Mouse (Mus musculus) liver, postnatal 0 days (tissue): ENCODE results near the gene Pilra. TPM values are rescaled to one million over a fixed set of nuclear protein-coding genes. Genes with fewer than 3 reads are reported as not detected.

Experiments
- ATAC-seq: fragments of 200-750 bp; cut with Nextera tagmentation; 2 replicates; pipeline ENCODE4 v1.8.0; 2017; ENCODE audit warnings: mild to moderate bottlenecking, moderate library complexity
- DNase-seq: peaks from one replicate; pipeline ENCODE4 v3.0.0-alpha.2; 2016
- H3K27ac ChIP-seq: fragments of 300-500 bp; sonication (generic); 2 replicates; pipeline ENCODE4 v1.5.1; 2014; ENCODE audit warnings: antibody characterized with exemption, moderate library complexity, mild to moderate bottlenecking, low read depth
- H3K27me3 ChIP-seq: fragments of 300-500 bp; sonication (generic); 2 replicates; pipeline ENCODE4 v1.6.1; 2014; ENCODE audit warnings: low read length, control low read depth, mixed read lengths; ENCODE audit not compliant: insufficient read depth
- H3K36me3 ChIP-seq: fragments of 300-500 bp; sonication (generic); replicated peaks from 2 replicates; pipeline ENCODE4 v1.6.1; 2014; ENCODE audit warnings: mild to moderate bottlenecking, control low read depth, low read length, moderate library complexity, mixed read lengths; ENCODE audit not compliant: insufficient read depth
- H3K4me1 ChIP-seq: fragments of 300-500 bp; sonication (generic); 2 replicates; pipeline ENCODE4 v1.6.1; 2014; ENCODE audit warnings: antibody characterized with exemption, mild to moderate bottlenecking, control low read depth; ENCODE audit not compliant: insufficient read depth
- H3K4me2 ChIP-seq: fragments of 300-500 bp; sonication (generic); 2 replicates; pipeline ENCODE4 v1.6.1; 2014; ENCODE audit warnings: low read depth, mild to moderate bottlenecking, low read length, moderate library complexity, mixed read lengths
- H3K4me3 ChIP-seq: fragments of 300-500 bp; sonication (generic); 2 replicates; pipeline ENCODE4 v1.5.1; 2014; ENCODE audit warnings: low read depth, low read length
- H3K9ac ChIP-seq: fragments of 300-500 bp; sonication (generic); replicated peaks from 2 replicates; pipeline ENCODE4 v1.6.1; 2014; ENCODE audit warnings: mild to moderate bottlenecking, moderate library complexity
- H3K9me3 ChIP-seq: fragments of 300-500 bp; sonication (generic); 2 replicates; pipeline ENCODE4 v1.6.1; 2016; ENCODE audit warnings: mild to moderate bottlenecking, control low read depth, low read length, mixed read lengths
- CTCF ChIP-seq: sonication (generic); IDR thresholded peaks from 2 replicates; pipeline ENCODE4 v1.5.1; 2016; ENCODE audit warnings: antibody characterized with exemption, low read depth
- EP300 ChIP-seq: IDR thresholded peaks from 2 replicates; pipeline ENCODE4 v1.6.1; 2016; ENCODE audit warnings: antibody characterized with exemption, low read depth, mild to moderate bottlenecking
- WGBS: fragments of 180-500 bp; shearing (Covaris S2); extraction: QIAGEN DNeasy Blood & Tissue Kit; methylation state at CpG from one replicate; pipeline ENCODE4 v1.1.7; 2014; ENCODE audit not compliant: insufficient replicate concordance; 5-methylcytosine and 5-hydroxymethylcytosine counted together
- polyA plus RNA-seq: library from polyadenylated mRNA; unstranded; fragments of >200 nt; fragmentation: Nextera tagmentation; extraction: Ambion mirVana; gene quantifications from 2 replicates; pipeline ENCODE4 v1.2.1, GENCODE M21; 2015

Gene Pilra
- polyA plus RNA-seq, 1 experiment from 2014 or later: 12.1 TPM

GRCm38 (mm10) chr5:137787151-137787928 is 48.7 kb downstream of the Pilra start, which contains the start of the genes Mepce and Zcwpw1:
Gene Mepce (minus strand): TSS chr5:137787655.
Gene Zcwpw1 (plus strand): TSS chr5:137787798.
- H3K27me3 ChIP-seq: no peaks in the 10 kb centered on the region
- H3K36me3 ChIP-seq: peaks cover 22% of the 10 kb centered on the region
- no peaks in the 10 kb centered on the region for H3K9me3 ChIP-seq
- WGBS: 2% methylated on average over 48 of the region's 48 CpGs
- peak within 1 kb of the TSS; percentile 73 for H3K4me3 ChIP-seq
- peaks cover 23% of the 10 kb centered on the region for H3K4me1 ChIP-seq
- peak within 1 kb of the TSS; percentile 83 for H3K4me2 ChIP-seq
- peak; percentile 65 for ATAC-seq
- H3K9ac ChIP-seq: peak within 1 kb of the TSS; percentile 83
- peak within 1 kb of the TSS; percentile 100 for H3K27ac ChIP-seq
- peak; percentile 93 for TF ChIP-seq CTCF
- TF ChIP-seq EP300: peak; percentile 46; the same call in 1 of the 2 replicates
- peak; percentile 95 for DNase-seq

DNA sequence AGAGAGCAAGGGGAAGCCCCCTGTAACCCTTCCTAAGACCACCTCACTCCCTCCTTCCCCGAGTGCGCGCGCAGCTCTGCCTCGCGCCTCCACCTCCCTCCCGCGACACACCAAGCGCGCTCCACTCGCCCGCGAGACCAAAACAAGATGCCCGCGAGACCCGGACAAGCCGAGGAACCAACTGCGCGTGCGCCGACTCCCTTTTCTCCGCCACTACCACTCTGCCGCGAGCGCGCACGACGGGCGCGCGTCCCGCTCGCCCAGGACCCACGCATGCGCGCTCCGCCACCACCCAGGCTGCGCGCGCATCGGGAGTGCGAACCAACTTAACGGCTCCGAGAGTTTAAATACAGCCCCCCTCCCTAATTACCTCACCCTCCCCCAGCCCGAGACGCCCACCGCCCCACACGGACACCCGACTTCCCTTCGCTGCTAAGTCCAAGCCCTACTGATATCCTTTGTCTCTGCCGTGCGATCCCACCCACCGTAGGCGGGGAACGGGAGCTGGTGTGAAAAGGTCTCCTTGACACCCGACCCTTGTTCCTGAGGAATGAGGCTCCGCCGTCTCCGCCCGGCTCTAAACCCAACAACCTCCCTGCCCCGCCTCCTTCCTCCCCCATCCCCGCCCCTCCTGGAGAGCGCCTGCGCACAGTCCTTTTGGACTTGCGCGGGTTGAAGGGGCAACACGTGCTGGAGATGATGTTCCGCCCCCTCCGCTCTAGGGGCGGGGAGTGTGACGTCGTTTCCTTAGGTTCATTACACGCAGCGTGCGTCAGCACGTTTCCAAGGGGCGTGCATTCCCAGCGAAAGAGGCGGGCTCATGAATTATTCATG is 49.8 kb downstream of the Pilra start:
- TF ChIP-seq EP300: peak; percentile 6
- no peak for TF ChIP-seq CTCF
- under 1% methylated on average over 77 of the region's 79 CpGs for WGBS
- Histone ChIP-seq H3K9ac (peak overlapping the region; percentile 83), H3K4me2 (peak overlapping the region; percentile 83), H3K4me1 (peaks cover 23% of the 10 kb centered on the region), H3K27me3 (no peaks in the 10 kb centered on the region), H3K9me3 (no peaks in the 10 kb centered on the region), H3K27ac (peak overlapping the region; percentile 100), H3K4me3 (peak overlapping the region; percentile 73), H3K36me3 (peaks cover 32% of the 10 kb centered on the region)
- ATAC-seq: peak; percentile 86
- peak; percentile 99 for DNase-seq

DNA sequence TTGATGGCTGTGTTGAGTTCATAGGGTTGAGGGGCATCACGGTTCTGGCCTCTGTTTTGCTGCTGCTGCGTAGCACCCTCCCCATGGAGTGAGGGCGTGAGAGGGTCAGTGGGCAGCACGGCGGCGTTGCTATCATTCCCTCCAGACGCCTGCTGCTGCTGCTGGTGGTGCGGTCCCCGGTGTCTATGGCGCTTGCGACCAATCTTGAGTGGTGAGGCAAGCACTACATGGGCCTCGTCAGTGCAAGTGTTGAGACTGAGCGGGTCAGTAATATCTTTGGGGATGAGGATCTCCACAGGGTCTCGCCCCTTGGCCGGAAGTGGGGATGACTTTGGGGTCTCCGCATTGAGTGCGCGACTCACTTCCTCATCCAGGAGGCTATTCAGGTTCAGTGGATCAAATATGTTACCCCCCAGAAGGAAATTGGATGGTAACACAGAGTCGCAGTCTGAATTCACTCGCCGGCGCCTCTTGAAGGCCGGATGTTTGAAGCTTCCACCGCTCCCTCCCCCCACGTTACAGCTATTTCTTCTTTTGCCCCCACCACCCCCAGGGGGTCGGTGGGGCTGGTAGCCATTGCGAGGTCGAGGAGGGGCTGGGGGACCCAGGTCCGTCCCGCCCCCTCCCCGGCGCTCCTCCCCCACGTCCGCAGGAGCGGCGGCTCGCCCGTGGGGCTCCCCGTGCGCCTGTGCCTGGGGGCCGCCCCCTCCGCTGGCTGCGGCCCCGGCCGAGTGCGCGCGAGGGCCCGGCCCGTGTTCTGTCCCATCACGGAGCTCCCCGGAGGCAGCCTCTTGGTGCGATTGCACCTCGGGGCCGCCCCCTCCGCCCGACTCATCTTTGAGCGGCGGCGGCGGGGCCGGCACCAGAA is 50.7 kb downstream of the Pilra start:
- H3K4me1 ChIP-seq: peaks cover 24% of the 10 kb centered on the region
- no peaks in the 10 kb centered on the region for H3K27me3 ChIP-seq
- H3K27ac ChIP-seq: peak overlapping the region; percentile 100
- TF ChIP-seq CTCF: no peak
- H3K4me3 ChIP-seq: peak overlapping the region; percentile 73
- 2% methylated on average over 49 of the region's 62 CpGs for WGBS
- DNase-seq (peak; percentile 47), ATAC-seq (peak; percentile 7; the same call in 1 of the 2 replicates)
- H3K36me3 ChIP-seq: peaks cover 41% of the 10 kb centered on the region
- no peaks in the 10 kb centered on the region for H3K9me3 ChIP-seq
- peak overlapping the region; percentile 83 for H3K4me2 ChIP-seq
- H3K9ac ChIP-seq: peak overlapping the region; percentile 83

- 67% methylated on average over 14 of the region's 14 CpGs for WGBS
- TF ChIP-seq CTCF (no peak), EP300 (no peak)
- DNase-seq: peak; percentile 20
- peak overlapping the region; percentile 83 for H3K9ac ChIP-seq
- ATAC-seq: no peak
- peak overlapping the region; percentile 100; the same call in 1 of the 2 replicates for H3K27ac ChIP-seq
- H3K4me2 ChIP-seq: peak overlapping the region; percentile 83
- H3K9me3 ChIP-seq: no peaks in the 10 kb centered on the region
- peak overlapping the region; percentile 73 for H3K4me3 ChIP-seq
- peaks cover 45% of the 10 kb centered on the region for H3K36me3 ChIP-seq
- peaks cover 31% of the 10 kb centered on the region for H3K4me1 ChIP-seq
- H3K27me3 ChIP-seq: no peaks in the 10 kb centered on the region
Observed at GRCm38 (mm10) chr5:137784546-137784945, 51.5 kb downstream of the Pilra start.

DNA sequence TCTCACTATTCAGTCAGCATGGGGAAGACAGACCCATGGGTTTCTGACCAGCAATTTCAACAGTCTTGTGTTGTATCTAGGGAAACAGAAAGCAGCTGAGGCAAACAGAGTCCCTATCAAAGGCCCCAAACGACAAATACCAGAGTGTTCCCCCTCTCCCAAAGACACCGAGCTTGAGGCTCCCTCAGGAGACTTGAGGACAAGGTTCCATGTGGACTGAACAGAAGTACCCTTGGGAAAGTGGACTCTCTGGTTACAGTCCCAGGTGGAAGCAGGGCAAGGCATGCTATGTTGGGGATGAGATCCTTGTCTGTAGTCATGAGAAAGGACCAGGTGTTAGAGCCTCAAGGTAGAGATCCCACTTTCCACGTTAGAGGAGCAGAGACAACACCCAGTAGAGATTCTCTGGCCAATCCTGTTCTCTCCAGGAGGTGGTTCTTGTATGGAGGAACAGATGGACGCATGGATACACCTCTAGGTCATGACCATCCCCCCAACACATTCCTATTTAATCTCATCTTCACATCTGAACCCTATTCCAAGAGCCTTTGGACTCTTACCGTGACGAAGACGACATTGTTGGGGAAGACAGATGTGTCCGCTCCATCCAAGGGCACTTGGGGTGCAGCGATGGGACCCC is 52.1 kb downstream of the Pilra start:
- H3K36me3 ChIP-seq: peaks cover 45% of the 10 kb centered on the region
- no peak for DNase-seq
- peak overlapping the region; percentile 83 for H3K4me2 ChIP-seq
- H3K9ac ChIP-seq: peak overlapping the region; percentile 83
- H3K4me3 ChIP-seq: peak overlapping the region; percentile 73
- H3K4me1 ChIP-seq: peaks cover 34% of the 10 kb centered on the region
- no peaks in the 10 kb centered on the region for H3K27me3 ChIP-seq
- H3K27ac ChIP-seq: 0 out of 2 replicates have a peak overlapping the region, but pooled peaks have one; percentile 100
- WGBS: 58% methylated on average over 9 of the region's 9 CpGs
- no peak for TF ChIP-seq EP300
- no peak for TF ChIP-seq CTCF
- ATAC-seq: no peak
- H3K9me3 ChIP-seq: no peaks in the 10 kb centered on the region
